Mouse (Mus musculus): ENCODE measurements at regions not wholly inside any gene's neighbourhood (a gene's known extent, or its start where the extent isn't known, plus 50 kb on each side); places are given as distances from the start of the nearest gene placed in this dataset.

DNA sequence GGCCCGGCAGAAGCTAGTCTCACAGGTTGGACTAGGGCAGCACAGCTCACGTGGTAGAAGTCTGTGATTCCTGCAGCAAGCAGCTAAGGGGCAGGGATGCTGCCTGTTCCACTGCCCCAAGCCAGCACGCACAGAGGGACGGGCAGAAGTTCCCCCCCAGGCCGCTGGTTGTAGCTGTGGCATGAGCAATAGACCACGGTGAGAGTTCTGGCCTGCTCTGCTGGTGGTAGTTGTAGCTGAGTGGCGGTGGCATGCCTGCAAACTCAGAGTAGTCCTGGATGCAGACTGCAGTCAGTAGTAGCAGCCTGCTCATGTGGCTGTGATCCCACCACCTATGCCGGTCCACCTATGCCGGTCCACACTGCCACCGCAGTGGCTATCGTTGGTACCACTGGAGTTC lies 71.5 kb upstream of the Rpl39l start:
- 92% methylated on average over 11 of the region's 11 CpGs for WGBS
- no peak overlapping the region for H3K4me2 ChIP-seq (replicated peaks; ENCODE audit: low read depth, low read length)
- no peaks in the 10 kb centered on the region for H3K4me1 ChIP-seq (ENCODE audit: control insufficient read depth, insufficient read depth, low read length)
- H3K9ac ChIP-seq (replicated peaks; ENCODE audit: low read depth, low read length): no peak overlapping the region
- no peaks in the 10 kb centered on the region for H3K9me3 ChIP-seq (ENCODE audit: control insufficient read depth, low read depth, low read length)
- H3K4me3 ChIP-seq (ENCODE audit: low read depth, low read length): no peak overlapping the region
- no peaks in the 10 kb centered on the region for H3K27me3 ChIP-seq (ENCODE audit: control insufficient read depth, insufficient read depth, low read length)
- no peaks in the 10 kb centered on the region for H3K36me3 ChIP-seq (ENCODE audit: control insufficient read depth, insufficient read depth, low read length)
- H3K27ac ChIP-seq (ENCODE audit: low read length): no peak overlapping the region
- no peak for ATAC-seq (ENCODE audit: insufficient number of reproducible peaks, insufficient read depth, low FRiP score, low read depth)

DNA sequence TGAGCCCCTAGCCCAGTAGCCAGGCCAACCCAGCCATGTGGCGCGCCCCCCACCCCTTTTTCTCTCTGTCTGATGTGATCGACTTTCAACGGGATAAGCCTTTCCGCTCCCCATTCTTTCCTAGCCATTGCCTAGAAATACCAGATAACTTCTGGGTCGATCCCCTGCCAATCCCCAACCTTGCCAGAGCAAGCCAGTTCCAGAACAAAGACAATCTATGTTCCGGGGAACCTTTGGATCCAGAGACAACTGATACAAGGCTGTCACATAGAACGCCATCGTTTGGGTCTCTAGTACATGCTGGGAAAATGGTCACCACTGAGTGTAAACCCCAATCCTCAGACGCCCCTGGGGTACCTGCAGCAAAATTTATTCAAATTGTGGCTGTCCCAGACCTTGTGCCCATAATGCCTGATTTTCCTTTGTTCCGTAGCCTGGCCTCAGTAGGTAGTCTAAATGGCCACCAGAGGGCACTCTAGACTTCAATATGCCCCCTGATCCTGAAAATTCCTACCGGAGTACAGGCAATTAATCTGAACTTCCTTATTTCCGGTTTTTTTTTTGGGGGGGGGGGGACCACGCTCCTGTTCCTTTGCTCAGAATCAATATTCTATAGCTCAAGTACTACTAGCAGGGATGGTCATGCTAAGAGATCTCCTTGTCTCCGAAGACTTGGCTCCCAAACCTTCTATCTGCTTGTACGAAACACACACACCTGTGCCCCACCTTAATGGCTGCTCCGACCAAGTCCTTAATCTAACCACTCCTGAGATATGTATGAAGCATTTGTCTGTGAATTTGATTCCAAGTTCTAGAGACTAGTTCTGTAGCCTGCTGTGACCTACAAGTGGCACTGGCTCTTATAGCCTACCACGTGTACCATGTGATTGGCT lies 81.3 kb upstream of the Rpl39l start:
- Histone ChIP-seq H3K4me1 (ENCODE audit: control insufficient read depth, insufficient read depth, low read length) (no peaks in the 10 kb centered on the region), H3K27me3 (ENCODE audit: control insufficient read depth, insufficient read depth, low read length) (no peaks in the 10 kb centered on the region), H3K9ac (replicated peaks; ENCODE audit: low read depth, low read length) (no peak overlapping the region), H3K27ac (ENCODE audit: low read length) (no peak overlapping the region), H3K4me3 (ENCODE audit: low read depth, low read length) (no peak overlapping the region), H3K9me3 (ENCODE audit: control insufficient read depth, low read depth, low read length) (no peaks in the 10 kb centered on the region), H3K4me2 (replicated peaks; ENCODE audit: low read depth, low read length) (no peak overlapping the region), H3K36me3 (ENCODE audit: control insufficient read depth, insufficient read depth, low read length) (no peaks in the 10 kb centered on the region)
- WGBS: 55% methylated on average over 18 of the region's 18 CpGs
- 0 out of 2 replicates have a peak, but pooled peaks have one; percentile 18 for ATAC-seq (ENCODE audit: insufficient number of reproducible peaks, insufficient read depth, low FRiP score, low read depth)

DNA sequence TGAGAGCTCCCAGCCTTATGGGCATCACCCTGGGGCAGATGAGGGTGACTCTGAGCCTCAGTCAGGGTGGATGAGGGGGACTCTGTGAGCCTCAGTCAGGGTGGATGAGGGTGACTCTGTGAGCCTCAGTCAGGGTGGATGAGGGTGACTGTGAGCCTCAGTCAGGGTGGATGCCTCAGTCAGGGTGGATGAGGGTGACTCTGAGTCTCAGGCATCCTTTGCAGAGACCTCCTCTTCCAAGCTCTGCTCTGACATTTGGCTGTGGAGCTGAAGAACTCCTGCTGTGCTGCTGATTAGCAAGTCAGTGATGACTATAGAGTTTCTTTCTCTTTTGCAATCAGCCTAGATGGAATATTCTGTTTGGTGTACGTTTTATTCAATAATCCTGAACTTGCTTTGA lies 83.7 kb upstream of the Rpl39l start:
- no peak overlapping the region for H3K4me2 ChIP-seq (replicated peaks; ENCODE audit: low read depth, low read length)
- WGBS: 40% methylated on average over 1 of the region's 1 CpGs
- no peak overlapping the region for H3K4me3 ChIP-seq (ENCODE audit: low read depth, low read length)
- H3K4me1 ChIP-seq (ENCODE audit: control insufficient read depth, insufficient read depth, low read length): no peaks in the 10 kb centered on the region
- no peaks in the 10 kb centered on the region for H3K36me3 ChIP-seq (ENCODE audit: control insufficient read depth, insufficient read depth, low read length)
- H3K27me3 ChIP-seq (ENCODE audit: control insufficient read depth, insufficient read depth, low read length): no peaks in the 10 kb centered on the region
- no peak overlapping the region for H3K27ac ChIP-seq (ENCODE audit: low read length)
- ATAC-seq (ENCODE audit: insufficient number of reproducible peaks, insufficient read depth, low FRiP score, low read depth): no peak
- H3K9ac ChIP-seq (replicated peaks; ENCODE audit: low read depth, low read length): no peak overlapping the region
- H3K9me3 ChIP-seq (ENCODE audit: control insufficient read depth, low read depth, low read length): no peaks in the 10 kb centered on the region

DNA sequence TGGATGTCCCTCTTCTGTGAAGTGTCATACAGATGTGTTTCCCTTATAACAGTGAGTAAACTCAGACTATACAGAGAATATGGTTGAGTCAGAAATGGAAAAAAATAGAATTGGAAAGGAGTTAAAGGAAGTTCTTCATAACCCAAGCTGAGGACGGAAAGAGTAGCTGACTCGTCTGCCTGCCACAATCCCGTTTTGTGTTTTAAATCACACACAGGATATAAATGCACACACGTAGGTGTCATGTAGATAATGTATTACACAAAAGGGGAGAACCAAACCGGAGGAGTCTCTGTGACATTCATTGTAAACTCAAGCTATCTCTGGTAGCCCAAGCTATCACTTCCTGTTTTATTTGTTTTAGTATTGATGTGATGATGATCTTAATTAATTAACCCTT lies 84.6 kb upstream of the Rpl39l start:
- no peak overlapping the region for H3K27ac ChIP-seq (ENCODE audit: low read length)
- no peak overlapping the region for H3K4me2 ChIP-seq (replicated peaks; ENCODE audit: low read depth, low read length)
- H3K4me3 ChIP-seq (ENCODE audit: low read depth, low read length): no peak overlapping the region
- H3K9ac ChIP-seq (replicated peaks; ENCODE audit: low read depth, low read length): no peak overlapping the region
- no peaks in the 10 kb centered on the region for H3K27me3 ChIP-seq (ENCODE audit: control insufficient read depth, insufficient read depth, low read length)
- no peak for ATAC-seq (ENCODE audit: insufficient number of reproducible peaks, insufficient read depth, low FRiP score, low read depth)
- H3K36me3 ChIP-seq (ENCODE audit: control insufficient read depth, insufficient read depth, low read length): no peaks in the 10 kb centered on the region
- no peaks in the 10 kb centered on the region for H3K4me1 ChIP-seq (ENCODE audit: control insufficient read depth, insufficient read depth, low read length)
- H3K9me3 ChIP-seq (ENCODE audit: control insufficient read depth, low read depth, low read length): no peaks in the 10 kb centered on the region
- WGBS: 51% methylated on average over 5 of the region's 5 CpGs

DNA sequence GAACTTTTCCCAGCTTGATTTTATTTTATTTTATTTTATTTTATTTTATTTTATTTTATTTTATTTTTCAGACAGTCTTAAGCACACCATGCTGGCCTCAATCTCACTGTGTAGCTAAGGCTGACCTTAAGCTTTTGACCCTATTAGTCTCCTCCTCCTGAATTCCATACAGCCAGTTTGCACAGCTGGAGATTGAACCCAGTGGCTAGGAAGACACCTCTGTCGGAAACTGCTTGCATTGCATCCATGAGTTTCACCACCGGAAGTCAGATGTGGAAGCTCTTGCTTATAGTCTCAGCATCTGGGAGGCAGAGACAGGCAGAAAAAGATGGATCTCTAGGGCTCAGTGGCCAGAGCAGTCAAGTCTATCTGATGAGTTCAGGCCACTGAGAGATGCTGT lies 86.4 kb upstream of the Grin2a start:
- no peak overlapping the region for H3K4me3 ChIP-seq (ENCODE audit: low read depth, low read length)
- 47% methylated on average over 2 of the region's 2 CpGs for WGBS
- H3K36me3 ChIP-seq (ENCODE audit: control insufficient read depth, insufficient read depth, low read length): no peaks in the 10 kb centered on the region
- H3K27ac ChIP-seq (ENCODE audit: low read length): no peak overlapping the region
- no peaks in the 10 kb centered on the region for H3K27me3 ChIP-seq (ENCODE audit: control insufficient read depth, insufficient read depth, low read length)
- no peak overlapping the region for H3K4me2 ChIP-seq (replicated peaks; ENCODE audit: low read depth, low read length)
- ATAC-seq (ENCODE audit: insufficient number of reproducible peaks, insufficient read depth, low FRiP score, low read depth): no peak
- H3K9me3 ChIP-seq (ENCODE audit: control insufficient read depth, low read depth, low read length): no peaks in the 10 kb centered on the region
- H3K4me1 ChIP-seq (ENCODE audit: control insufficient read depth, insufficient read depth, low read length): no peaks in the 10 kb centered on the region
- H3K9ac ChIP-seq (replicated peaks; ENCODE audit: low read depth, low read length): no peak overlapping the region

DNA sequence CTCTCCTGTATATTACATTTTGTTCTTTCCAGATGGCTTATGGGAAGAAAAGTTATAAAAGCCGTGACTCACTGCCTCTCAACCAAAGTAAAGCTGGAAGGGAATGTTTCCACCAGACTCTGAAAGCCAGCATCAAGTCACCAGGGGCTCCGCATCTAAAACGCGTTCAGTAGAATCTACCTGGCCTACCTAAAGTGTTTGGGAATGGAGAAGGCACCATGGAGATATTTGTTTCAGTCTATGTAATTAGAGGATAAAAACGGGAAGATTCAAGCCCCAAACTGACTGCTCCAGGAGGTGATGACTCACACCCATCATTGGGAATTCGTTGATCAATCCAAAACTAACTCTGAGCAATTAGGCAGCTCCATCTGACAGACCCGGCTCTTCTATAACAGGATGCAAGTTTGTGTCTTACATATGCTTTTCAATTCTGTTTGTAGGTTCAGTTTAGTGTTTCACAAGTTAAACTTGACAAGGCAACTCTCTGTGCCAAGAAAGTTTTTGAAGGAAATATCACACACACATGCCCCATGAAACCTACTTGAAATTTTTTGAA lies 84.8 kb upstream of the Grin2a start:
- Histone ChIP-seq H3K36me3 (ENCODE audit: control insufficient read depth, insufficient read depth, low read length) (no peaks in the 10 kb centered on the region), H3K9ac (replicated peaks; ENCODE audit: low read depth, low read length) (no peak overlapping the region), H3K4me2 (replicated peaks; ENCODE audit: low read depth, low read length) (no peak overlapping the region), H3K27me3 (ENCODE audit: control insufficient read depth, insufficient read depth, low read length) (no peaks in the 10 kb centered on the region), H3K9me3 (ENCODE audit: control insufficient read depth, low read depth, low read length) (no peaks in the 10 kb centered on the region), H3K4me3 (ENCODE audit: low read depth, low read length) (no peak overlapping the region), H3K4me1 (ENCODE audit: control insufficient read depth, insufficient read depth, low read length) (no peaks in the 10 kb centered on the region), H3K27ac (ENCODE audit: low read length) (no peak overlapping the region)
- WGBS: 81% methylated on average over 7 of the region's 7 CpGs
- no peak for ATAC-seq (ENCODE audit: insufficient number of reproducible peaks, insufficient read depth, low FRiP score, low read depth)

DNA sequence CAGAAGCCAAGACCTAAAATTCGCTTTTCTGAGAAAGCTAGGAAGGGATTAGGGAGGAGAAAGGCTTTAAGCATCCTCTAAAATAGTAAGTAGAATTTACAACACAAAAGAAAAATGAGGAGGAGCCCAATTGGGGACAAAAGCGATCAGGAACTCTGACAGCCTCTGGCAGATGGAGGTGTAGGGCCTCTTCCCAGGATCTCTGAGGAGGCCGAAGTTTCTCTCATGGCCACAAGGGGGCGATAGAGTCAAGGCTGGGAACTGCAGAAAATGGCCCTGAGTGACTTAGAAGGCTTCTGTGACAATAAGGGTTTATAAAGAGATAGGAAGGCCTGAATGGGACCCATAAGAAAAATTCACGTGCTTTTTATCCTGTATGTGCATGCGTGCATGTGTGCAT lies 77.8 kb upstream of the Grin2a start:
- no peak overlapping the region for H3K4me3 ChIP-seq (ENCODE audit: low read depth, low read length)
- no peaks in the 10 kb centered on the region for H3K27me3 ChIP-seq (ENCODE audit: control insufficient read depth, insufficient read depth, low read length)
- no peak overlapping the region for H3K9ac ChIP-seq (replicated peaks; ENCODE audit: low read depth, low read length)
- H3K4me2 ChIP-seq (replicated peaks; ENCODE audit: low read depth, low read length): no peak overlapping the region
- no peaks in the 10 kb centered on the region for H3K36me3 ChIP-seq (ENCODE audit: control insufficient read depth, insufficient read depth, low read length)
- H3K4me1 ChIP-seq (ENCODE audit: control insufficient read depth, insufficient read depth, low read length): no peaks in the 10 kb centered on the region
- H3K9me3 ChIP-seq (ENCODE audit: control insufficient read depth, low read depth, low read length): no peaks in the 10 kb centered on the region
- H3K27ac ChIP-seq (ENCODE audit: low read length): no peak overlapping the region
- 36% methylated on average over 6 of the region's 6 CpGs for WGBS
- ATAC-seq (ENCODE audit: insufficient number of reproducible peaks, insufficient read depth, low FRiP score, low read depth): no peak

DNA sequence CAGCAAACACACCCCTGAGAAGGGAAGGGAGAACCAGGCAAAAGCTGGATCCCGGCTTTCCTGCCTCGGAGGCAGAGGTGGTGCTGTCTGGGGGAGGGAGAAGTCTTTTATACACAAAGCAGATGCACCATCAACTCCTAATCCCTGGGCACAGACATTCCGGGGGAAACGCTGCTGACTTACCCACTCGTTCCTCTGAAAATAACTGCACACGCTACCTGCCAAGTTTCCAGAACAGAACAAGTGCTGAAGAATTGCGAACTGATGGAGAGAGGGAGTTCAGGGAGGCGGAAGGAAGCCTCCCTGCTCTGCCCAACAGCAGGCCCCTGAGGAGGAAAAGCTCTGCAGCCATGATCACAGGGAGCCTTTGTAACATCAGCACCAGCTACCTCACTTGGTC lies 68.1 kb upstream of the Grin2a start:
- Histone ChIP-seq H3K4me3 (ENCODE audit: low read depth, low read length) (no peak overlapping the region), H3K27ac (ENCODE audit: low read length) (no peak overlapping the region), H3K36me3 (ENCODE audit: control insufficient read depth, insufficient read depth, low read length) (no peaks in the 10 kb centered on the region)

More for the DNA sequence above, 68.1 kb upstream of the Grin2a start:
- H3K9me3 ChIP-seq (ENCODE audit: control insufficient read depth, low read depth, low read length): no peaks in the 10 kb centered on the region
- H3K4me2 ChIP-seq (replicated peaks; ENCODE audit: low read depth, low read length): no peak overlapping the region
- H3K9ac ChIP-seq (replicated peaks; ENCODE audit: low read depth, low read length): no peak overlapping the region
- H3K4me1 ChIP-seq (ENCODE audit: control insufficient read depth, insufficient read depth, low read length): no peaks in the 10 kb centered on the region
- no peak for ATAC-seq (ENCODE audit: insufficient number of reproducible peaks, insufficient read depth, low FRiP score, low read depth)
- no peaks in the 10 kb centered on the region for H3K27me3 ChIP-seq (ENCODE audit: control insufficient read depth, insufficient read depth, low read length)
- WGBS: 58% methylated on average over 8 of the region's 8 CpGs

Measured in stomach, embryonic 14.5 days (tissue).